9 mouse cellular contexts compared by ENCODE assay signal in genomic region chr2:73279271-73280038, GRCm38 (mm10). TPM values are rescaled to one million over a fixed set of nuclear protein-coding genes. Genes with fewer than 3 reads are reported as not detected.
DNase-seq lines count a peak whose midpoint lies in the region; ATAC-seq and TF ChIP-seq lines count a peak whose summit lies in the region.
"Had no signal": no experiment of that assay in that cellular context is flagged by ENCODE, and none has a peak within 500 bp of the region (broad histone marks: within the 10 kb centered on the region; RNA-seq: fewer than 3 reads in every experiment).

No protein-coding gene starts in this region.

- H3K9me3 ChIP-seq in kidney, embryonic 14.5 days (ENCODE audit: control insufficient read depth, low read length), result no peaks in the 10 kb centered on the region
- H3K9me3 ChIP-seq in hindbrain, embryonic 15.5 days, result no peaks in the 10 kb centered on the region

- H3K9ac ChIP-seq in kidney, embryonic 14.5 days (ENCODE audit: low read depth, low read length), result no peak overlapping the region
- no peak overlapping the region for H3K9ac ChIP-seq in hindbrain, embryonic 15.5 days

- no peak for TF ChIP-seq CTCF in cerebellum, adult 2 months (IDR thresholded peaks at IDR 0.05; ENCODE audit: borderline replicate concordance, insufficient read depth, low read depth, low read length)

- H3K27ac ChIP-seq in kidney, embryonic 14.5 days (ENCODE audit: low read depth, low read length), result no peak overlapping the region
- no peak overlapping the region for H3K27ac ChIP-seq in hindbrain, embryonic 15.5 days (replicated peaks)
- no peak overlapping the region for H3K27ac ChIP-seq in cerebellum, adult 2 months (ENCODE audit: insufficient read depth, low read length)

- 2% methylated on average over 29 of the region's 31 CpGs for WGBS in kidney, embryonic 14.5 days
- WGBS in hindbrain, embryonic 15.5 days, result under 1% methylated on average over 31 of the region's 31 CpGs
- WGBS in cerebellum, adult 2 months, result 4% methylated on average over 31 of the region's 31 CpGs

- H3K4me2 ChIP-seq in kidney, embryonic 14.5 days (replicated peaks; ENCODE audit: low read depth, low read length), result peak overlapping the region; percentile 8; the same call in 1 of the 2 replicates
- H3K4me2 ChIP-seq in hindbrain, embryonic 15.5 days, result peak overlapping the region; percentile 29

- peak overlapping the region; percentile 11; the same call in 1 of the 2 replicates for H3K4me3 ChIP-seq in kidney, embryonic 14.5 days (ENCODE audit: low read length)
- 0 out of 2 replicates have a peak overlapping the region, but pooled peaks have one; percentile 7 for H3K4me3 ChIP-seq in hindbrain, embryonic 15.5 days
- H3K4me3 ChIP-seq in cerebellum, adult 2 months (replicated peaks; ENCODE audit: insufficient read depth, low read depth, low read length), result no peak overlapping the region

- DNase-seq in kidney, postnatal 10 days, result no peak
- peak; percentile 49 for DNase-seq in embryo, embryonic 10 days (ENCODE audit: low spot score)
- DNase-seq in naive thymus-derived CD4-positive, alpha-beta T cell, adult 2 months (ENCODE audit: low read depth), result peak; percentile 21
- no peak for DNase-seq in left cerebral cortex, postnatal 4 days
- DNase-seq in frontal cortex, postnatal 14 days (ENCODE audit: low spot score in 2 of 2), result no peak
- no peak for DNase-seq in cerebellum, adult 2 months

- ATAC-seq in kidney, embryonic 14.5 days (ENCODE audit: low FRiP score, low TSS enrichment), result no peak
- no peak; the same call in 1 of the 2 replicates for ATAC-seq in hindbrain, embryonic 15.5 days (ENCODE audit: low FRiP score, low read depth)

- intact Hi-C loops in left cerebral cortex, postnatal 4 days (cut with DNase I), result loop anchor here (5.0 to 10.0 kb wide), 2 partner anchors 1042 to 1245 kb away; no protein-coding TSS in a partner anchor

- no peak for TF ChIP-seq POLR2A in cerebellum, adult 2 months (IDR thresholded peaks at IDR 0.05; ENCODE audit: borderline replicate concordance, insufficient read depth, low read length)

- H3K4me1 ChIP-seq in kidney, embryonic 14.5 days (ENCODE audit: control insufficient read depth, insufficient read depth, low read length), result peaks cover 17% of the 10 kb centered on the region
- H3K4me1 ChIP-seq in hindbrain, embryonic 15.5 days (replicated peaks), result peaks cover 5% of the 10 kb centered on the region
- no peaks in the 10 kb centered on the region for H3K4me1 ChIP-seq in cerebellum, adult 2 months (ENCODE audit: control insufficient read depth, insufficient read depth, low read length)

- H3K27me3 ChIP-seq in kidney, embryonic 14.5 days (ENCODE audit: control insufficient read depth, insufficient read depth, low read length), result peaks cover 54% of the 10 kb centered on the region
- H3K27me3 ChIP-seq in hindbrain, embryonic 15.5 days, result peaks cover 41% of the 10 kb centered on the region
- H3K27me3 ChIP-seq in cerebellum, adult 2 months (ENCODE audit: control insufficient read depth, insufficient read depth, low read length), result peaks cover 18% of the 10 kb centered on the region; the same call in 1 of the 2 replicates

- no peaks in the 10 kb centered on the region for H3K36me3 ChIP-seq in kidney, embryonic 14.5 days (ENCODE audit: control insufficient read depth, insufficient read depth, low read length)
- no peaks in the 10 kb centered on the region for H3K36me3 ChIP-seq in hindbrain, embryonic 15.5 days

RNA-seq across cellular contexts. Expression of gene Sp9, which starts 7.7 kb away (rescaled TPM):
- 0.11 and 0.19 TPM in 2 replicates for polyA plus RNA-seq in kidney, embryonic 14.5 days (2014; fragmentation: Nextera tagmentation; extraction: Ambion mirVana)
- polyA plus RNA-seq in hindbrain, embryonic 15.5 days (2015; fragmentation: Nextera tagmentation; extraction: Ambion mirVana), result 1.2 TPM in 2 replicates
- total RNA-seq in left cerebral cortex, postnatal 4 days (2021), result 1 to 10 TPM; 7.8 to 8.2 TPM
- polyA plus RNA-seq in cerebellum, adult 2 months (2012; rRNA removed), result 0.06 and 0.07 TPM in 2 replicates
- polyA plus RNA-seq: gonadal fat pad, adult 2 months had no signal

RNA-seq across cellular contexts. Expression of gene Scrn3, which starts 32.9 kb away (rescaled TPM):
- 9.8 and 14.5 TPM in 2 replicates for polyA plus RNA-seq in kidney, embryonic 14.5 days (2014; fragmentation: Nextera tagmentation; extraction: Ambion mirVana)
- polyA plus RNA-seq in hindbrain, embryonic 15.5 days (2015; fragmentation: Nextera tagmentation; extraction: Ambion mirVana), result 7.3 and 8.2 TPM in 2 replicates
- 1 to 10 TPM; 3.4 to 4.1 TPM for total RNA-seq in left cerebral cortex, postnatal 4 days (2021)
- polyA plus RNA-seq in cerebellum, adult 2 months (2012; rRNA removed), result 31.3 and 31.7 TPM in 2 replicates

RNA-seq across cellular contexts. Expression of gene Cir1, which starts 33.0 kb away (rescaled TPM):
- polyA plus RNA-seq in kidney, embryonic 14.5 days (2014; fragmentation: Nextera tagmentation; extraction: Ambion mirVana), result 24.1 and 31.8 TPM in 2 replicates
- 26.2 and 29.0 TPM in 2 replicates for polyA plus RNA-seq in hindbrain, embryonic 15.5 days (2015; fragmentation: Nextera tagmentation; extraction: Ambion mirVana)
- total RNA-seq in left cerebral cortex, postnatal 4 days (2021), result 10 to 100 TPM; 22.9 to 25.1 TPM
- polyA plus RNA-seq in cerebellum, adult 2 months (2012; rRNA removed), result 29.2 TPM in 2 replicates

Comparison
In these comparisons a context has a peak if more than half of its experiments do, and no peak if none do; other contexts are left out.
1. DNase-seq: peak in embryo, embryonic 10 days (single experiment) and naive thymus-derived CD4-positive, alpha-beta T cell, adult 2 months (single experiment); none in kidney, postnatal 10 days (single experiment), left cerebral cortex, postnatal 4 days (single experiment), frontal cortex, postnatal 14 days (0 of 2) and cerebellum, adult 2 months (0 of 2).